Mouse (Mus musculus) neutrophil, adult 5-6 weeks (primary cell): Measurements from ENCODE around the gene Ifitm3. TPM values are rescaled to one million over a fixed set of nuclear protein-coding genes. Genes with fewer than 3 reads are reported as not detected.
"Not testable (repeated sequence)": the region's sequence is repeated elsewhere in the genome, so short reads cannot be mapped to it uniquely, and the experiment has no call there.

ENCODE experiments used
- ATAC-seq: fragments of 151-379, 151-347 bp; 2 replicates; pipeline ENCODE4 v1.8.0; 2017; ENCODE audit warnings: mild to moderate bottlenecking, moderate TSS enrichment; ENCODE audit not compliant: insufficient number of reproducible peaks, poor library complexity, low FRiP score, severe bottlenecking; ENCODE audit errors: extremely low read depth
- total RNA-seq: library from RNA; stranded (forward); fragments of 200-1000 nt; gene quantifications from 2 replicates; pipeline ENCODE4 v1.2.3, GENCODE M21; 2017

Ifitm3 gene
- total RNA-seq, 1 experiment from 2014 or later, result 187 TPM

DNA sequence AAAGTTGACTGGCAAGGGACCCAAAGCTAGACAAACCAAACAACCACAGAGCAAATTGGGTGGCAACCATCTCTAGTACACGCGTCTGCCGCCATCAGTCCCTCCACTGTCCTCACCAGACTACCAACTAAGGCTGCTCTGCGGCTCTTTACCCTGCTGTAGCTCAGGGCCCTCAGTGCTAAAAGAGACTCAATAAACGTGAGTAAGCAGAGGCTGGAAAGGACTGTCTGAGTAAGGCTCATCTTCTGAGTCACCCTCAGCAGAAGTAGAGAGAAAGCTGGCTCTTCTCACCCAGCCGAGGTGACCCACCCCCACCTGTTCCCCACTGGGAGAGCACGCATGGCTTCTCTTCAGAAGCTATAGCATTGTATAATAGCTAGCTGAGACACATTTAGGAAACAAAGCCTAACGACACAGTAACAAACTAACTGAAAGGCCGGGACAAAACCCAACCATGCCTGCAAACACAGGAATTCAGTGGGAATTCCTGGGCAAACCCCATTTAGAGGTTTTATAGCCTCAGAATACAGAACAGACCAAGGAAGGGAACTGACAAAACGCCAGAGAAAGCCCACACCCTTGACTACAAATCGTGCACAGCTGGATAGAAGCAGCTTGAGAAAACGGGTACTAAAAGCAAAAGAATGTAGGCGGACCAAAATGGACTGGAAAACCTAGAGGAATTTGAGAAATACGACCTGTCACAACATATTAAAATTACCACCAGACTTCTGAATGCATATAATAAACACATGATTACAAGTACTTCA, 37.0 kb downstream of the Ifitm3 start:
- no peak for ATAC-seq

- ATAC-seq, result no peak
These were observed 38.9 kb downstream of the Ifitm3 start for GRCm38 (mm10) chr7:140971479-140972171.

DNA sequence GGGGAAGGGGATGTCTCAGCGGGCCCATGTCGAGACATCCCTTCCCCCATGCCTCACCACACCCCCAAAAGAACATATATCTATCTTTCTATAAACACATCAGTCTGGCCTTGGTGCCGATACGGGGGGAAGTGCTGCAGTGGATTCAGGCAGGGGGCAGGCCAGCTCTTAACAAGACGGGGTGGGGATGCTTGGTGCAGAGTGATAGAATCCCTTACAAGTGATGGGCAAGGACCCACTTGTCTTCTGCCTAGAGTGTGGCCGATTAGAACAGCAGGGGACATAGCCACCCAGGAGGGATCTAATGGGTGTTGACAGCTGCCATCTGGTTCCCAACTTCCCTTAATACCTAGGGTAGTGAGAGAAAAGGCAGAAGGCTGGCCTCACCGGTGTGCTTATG, 39.6 kb downstream of the Ifitm3 start:
- ATAC-seq, result no peak

- not testable (repeated sequence) for ATAC-seq
These were observed 41.9 kb downstream of the Ifitm3 start for GRCm38 (mm10) chr7:140968710-140969109.

DNA sequence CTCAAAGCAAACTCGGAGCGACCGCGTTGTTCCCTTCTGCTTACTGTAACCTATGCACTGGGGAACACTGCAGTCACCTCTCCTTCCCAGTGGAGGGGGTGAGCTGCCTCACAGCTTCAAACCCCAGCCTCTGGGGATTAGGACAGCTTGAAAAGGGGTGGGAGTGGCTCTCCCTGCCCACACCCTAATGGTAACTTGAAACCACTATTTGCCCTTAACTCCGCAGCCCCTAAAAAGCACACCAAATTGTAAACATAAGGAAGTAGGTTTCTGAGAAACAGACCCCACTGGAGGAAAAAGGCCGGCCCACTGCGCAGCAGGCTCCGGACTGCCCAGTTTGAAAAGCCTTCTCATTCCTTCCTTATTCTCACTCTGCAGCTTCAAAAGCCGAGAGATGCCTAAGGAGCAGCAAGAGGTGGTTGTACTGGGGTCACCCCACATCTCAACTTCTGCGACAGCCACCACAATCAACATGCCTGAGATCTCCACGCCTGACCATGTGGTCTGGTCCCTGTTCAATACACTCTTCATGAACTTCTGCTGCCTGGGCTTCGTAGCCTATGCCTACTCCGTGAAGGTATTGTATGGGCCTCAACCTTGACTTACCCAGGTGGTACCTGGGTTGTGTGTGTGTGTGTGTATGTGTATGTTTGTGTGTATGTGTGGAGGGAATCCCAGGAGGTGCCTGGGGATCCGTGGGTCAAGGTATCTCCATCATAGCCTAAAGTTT, 42.5 kb downstream of the Ifitm3 start:
- ATAC-seq, result peak; percentile 50

DNA sequence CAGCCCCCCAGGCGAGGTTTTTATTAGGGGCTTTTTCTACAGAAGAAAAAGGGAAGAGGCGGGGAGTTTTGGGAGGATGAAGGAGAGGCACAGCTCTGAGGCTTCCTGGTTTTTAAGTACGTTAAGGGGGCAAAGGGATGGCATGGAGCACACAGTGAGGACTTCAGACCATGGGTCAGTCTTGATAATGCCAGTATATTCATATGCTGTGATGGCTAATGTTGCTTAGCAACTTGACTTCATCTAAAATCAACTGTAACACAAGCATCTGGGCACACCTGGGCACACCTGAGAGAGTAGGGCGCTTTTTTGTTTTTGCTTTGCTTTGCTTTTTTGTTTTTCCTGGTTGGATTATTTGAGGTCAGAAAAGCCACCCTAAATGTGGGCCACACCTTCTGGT, 43.6 kb downstream of the Ifitm3 start, which contains the start of gene Ifitm1:
Gene Ifitm1 (plus strand): TSS at position 301 of the 400 bp plus-strand sequence.
- ATAC-seq, result no peak

- no peak for ATAC-seq
These were observed 47.8 kb downstream of the Ifitm3 start for GRCm38 (mm10) chr7:140962733-140963132.

GRCm38 (mm10) chr7:140961416-140961815, 49.2 kb downstream of the Ifitm3 start:
- ATAC-seq, result no peak

DNA sequence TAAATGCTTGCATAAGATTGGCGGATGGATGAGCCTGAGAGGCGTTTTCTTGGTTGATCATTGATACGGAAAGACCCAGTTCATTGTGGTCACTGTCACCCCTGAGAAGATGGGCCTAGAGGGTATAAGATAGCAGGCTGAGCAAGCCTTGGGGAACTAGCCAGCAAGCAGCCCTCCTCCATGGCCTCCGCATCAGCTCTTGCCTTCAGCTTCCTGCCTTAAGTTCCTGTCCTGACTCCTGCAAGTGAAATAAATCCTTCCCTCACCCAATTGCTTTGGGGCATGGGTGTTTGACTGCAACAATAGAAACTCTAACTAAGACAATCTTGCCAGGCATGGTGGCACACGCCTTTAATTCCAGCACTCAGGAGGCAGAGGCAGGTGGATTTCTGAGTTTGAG, 50.5 kb downstream of the Ifitm3 start:
- ATAC-seq, result no peak

Other genes with a start within 250 kb of the Ifitm3 start
- not detected in 2 replicates for gene Cyp2e1, start 247.0 kb downstream of the Ifitm3 start, total RNA-seq
- gene Syce1, start 222.9 kb downstream of the Ifitm3 start, total RNA-seq, result not detected in 2 replicates
- not detected in 2 replicates for gene Zfp941, start 188.6 kb downstream of the Ifitm3 start, total RNA-seq
- gene Urah, start 175.8 kb downstream of the Ifitm3 start, total RNA-seq, result not detected in 2 replicates
- gene Scgb1c1, start 165.2 kb downstream of the Ifitm3 start, total RNA-seq, result not detected in 2 replicates
- not detected in 2 replicates for gene Odf3, start 163.0 kb downstream of the Ifitm3 start, total RNA-seq
- not detected in 2 replicates for gene Gm45785, start 154.4 kb downstream of the Ifitm3 start, total RNA-seq
- gene Ric8a, start 153.8 kb downstream of the Ifitm3 start, total RNA-seq, result 120 and 128 TPM in 2 replicates
- 28.3 and 47.1 TPM in 2 replicates for gene Bet1l, start 153.2 kb downstream of the Ifitm3 start, total RNA-seq
- 96.6 and 110 TPM in 2 replicates for gene Psmd13, start 128.8 kb downstream of the Ifitm3 start, total RNA-seq
- gene Sirt3, start 128.5 kb downstream of the Ifitm3 start, total RNA-seq, result 14.5 and 20.1 TPM in 2 replicates
- gene Cox8b, start 110.3 kb downstream of the Ifitm3 start, total RNA-seq, result not detected in 2 replicates
- 0.47 TPM in 1 of 2 replicates, not detected in the other for gene Nlrp6, start 89.9 kb downstream of the Ifitm3 start, total RNA-seq
- 15.0 and 17.9 TPM in 2 replicates for gene Pgghg, start 69.4 kb downstream of the Ifitm3 start, total RNA-seq
- 12.8 and 18.0 TPM in 2 replicates for gene Ifitm5, start 60.5 kb downstream of the Ifitm3 start, total RNA-seq
- not detected in 2 replicates for gene Gm45717, start 54.8 kb downstream of the Ifitm3 start, total RNA-seq
- gene Ifitm2, start 54.8 kb downstream of the Ifitm3 start, total RNA-seq, result 514 and 537 TPM in 2 replicates
- gene Ifitm1, start 43.5 kb downstream of the Ifitm3 start, total RNA-seq, result 416 and 446 TPM in 2 replicates
- 105 and 120 TPM in 2 replicates for gene Ifitm6, start 7.2 kb upstream of the Ifitm3 start, total RNA-seq
- not detected in 2 replicates for gene Gm17387, start 18.4 kb upstream of the Ifitm3 start, total RNA-seq
- gene B4galnt4, start 50.3 kb upstream of the Ifitm3 start, total RNA-seq, result not detected in 2 replicates
- 10.5 and 11.0 TPM in 2 replicates for gene Pkp3, start 67.4 kb upstream of the Ifitm3 start, total RNA-seq
- gene Sigirr, start 89.8 kb upstream of the Ifitm3 start, total RNA-seq, result 21.0 and 21.9 TPM in 2 replicates
- gene Ano9, start 107.0 kb upstream of the Ifitm3 start, total RNA-seq, result not detected in 2 replicates
- gene Ptdss2, start 111.6 kb upstream of the Ifitm3 start, total RNA-seq, result 4.2 and 6.3 TPM in 2 replicates
- gene Rnh1, start 162.1 kb upstream of the Ifitm3 start, total RNA-seq, result 41.0 and 51.8 TPM in 2 replicates
- 13.7 and 23.8 TPM in 2 replicates for gene Hras, start 183.2 kb upstream of the Ifitm3 start, total RNA-seq
- 1.9 and 3.9 TPM in 2 replicates for gene Lrrc56, start 183.4 kb upstream of the Ifitm3 start, total RNA-seq
- gene Lmntd2, start 203.3 kb upstream of the Ifitm3 start, total RNA-seq, result 2.6 and 3.2 TPM in 2 replicates
- 7.1 and 9.0 TPM in 2 replicates for gene Rassf7, start 205.1 kb upstream of the Ifitm3 start, total RNA-seq
- 82.6 and 97.8 TPM in 2 replicates for gene Phrf1, start 218.0 kb upstream of the Ifitm3 start, total RNA-seq